Mouse (Mus musculus) thymus, adult 2 months (tissue): ENCODE data around the gene Duxf3.

Experiments used
- CTCF ChIP-seq: fragments of 200-500 bp; IDR thresholded peaks from 2 replicates; pipeline ENCODE4 v1.5.1; 2012; ENCODE audit warnings: mild to moderate bottlenecking, control low read depth, low read length, moderate library complexity, borderline replicate concordance; ENCODE audit not compliant: control insufficient read depth, poor library complexity, insufficient read depth; ENCODE audit errors: extremely low read depth
- POLR2A ChIP-seq: fragments of 200-500 bp; IDR thresholded peaks from 2 replicates; pipeline ENCODE4 v1.6.1; 2012; ENCODE audit warnings: mild to moderate bottlenecking, low read length, control low read depth, moderate library complexity; ENCODE audit not compliant: control insufficient read depth, poor library complexity, insufficient read depth; ENCODE audit errors: extremely low read depth

- TF ChIP-seq CTCF (peak; percentile 67; the same call in 1 of the 2 replicates), POLR2A (peak; percentile 63)
These were observed 22.9 kb upstream of the Duxf3 start, which contains the start of gene Gcc2 for GRCm38 (mm10) chr10:58255213-58255892.
